Mouse (Mus musculus) olfactory bulb, adult 2 months (tissue): ENCODE results near the gene Bmpr1b.

Experiments
- CTCF ChIP-seq: fragments of 200-500 bp; IDR thresholded peaks from 2 replicates; pipeline ENCODE4 v1.5.1; 2012; ENCODE audit warnings: low read depth, mild to moderate bottlenecking, low read length, moderate library complexity; ENCODE audit not compliant: insufficient read depth
- POLR2A ChIP-seq: fragments of 200-500 bp; IDR thresholded peaks from 2 replicates; pipeline ENCODE4 v1.6.1; 2012; ENCODE audit warnings: mild to moderate bottlenecking, low read depth, low read length, moderate library complexity; ENCODE audit not compliant: insufficient read depth

- no peak for TF ChIP-seq POLR2A
- no peak for TF ChIP-seq CTCF
These were observed 297.4 kb downstream of the Bmpr1b start for GRCm38 (mm10) chr3:141871805-141872204.
